Mouse (Mus musculus) kidney, embryonic 15.5 days (tissue): ENCODE data around the gene Lonp1. TPM values are rescaled to one million over a fixed set of nuclear protein-coding genes. Genes with fewer than 3 reads are reported as not detected.
"Not testable (repeated sequence)": the region's sequence is repeated elsewhere in the genome, so short reads cannot be mapped to it uniquely, and the experiment has no call there.

Source experiments
- ATAC-seq: fragments of 200-750 bp; cut with Nextera tagmentation; replicated peaks from 2 replicates; pipeline ENCODE4 v1.8.0; 2017; ENCODE audit warnings: moderate TSS enrichment; ENCODE audit not compliant: low FRiP score
- H3K27ac ChIP-seq: fragments of 300-500 bp; sonication (generic); 2 replicates; pipeline ENCODE4 v1.5.1; 2015; ENCODE audit warnings: mild to moderate bottlenecking, inconsistent platforms
- H3K27me3 ChIP-seq: fragments of 300-500 bp; sonication (generic); 2 replicates; pipeline ENCODE4 v1.6.1; 2015; ENCODE audit warnings: inconsistent platforms
- H3K36me3 ChIP-seq: fragments of 300-500 bp; sonication (generic); 2 replicates; pipeline ENCODE4 v1.6.1; 2015; ENCODE audit warnings: inconsistent platforms
- H3K4me1 ChIP-seq: fragments of 300-500 bp; sonication (generic); 2 replicates; pipeline ENCODE4 v1.6.1; 2015; ENCODE audit warnings: inconsistent platforms
- H3K4me2 ChIP-seq: fragments of 300-500 bp; sonication (generic); 2 replicates; pipeline ENCODE4 v1.6.1; 2015; ENCODE audit warnings: moderate library complexity, mild to moderate bottlenecking, inconsistent platforms
- H3K4me3 ChIP-seq: fragments of 300-500 bp; sonication (generic); replicated peaks from 2 replicates; pipeline ENCODE4 v1.5.1; 2015; ENCODE audit warnings: mild to moderate bottlenecking, inconsistent platforms
- H3K9ac ChIP-seq: fragments of 300-500 bp; sonication (generic); 2 replicates; pipeline ENCODE4 v1.6.1; 2015; ENCODE audit warnings: mild to moderate bottlenecking, inconsistent platforms
- H3K9me3 ChIP-seq: fragments of 300-500 bp; sonication (generic); replicated peaks from 2 replicates; pipeline ENCODE4 v1.6.1; 2016; ENCODE audit warnings: inconsistent platforms
- WGBS: fragments of 180-500 bp; shearing (Covaris S2); methylation state at CpG from one replicate; pipeline ENCODE4 v1.1.7; 2015; ENCODE audit warnings: mixed read lengths; 5-methylcytosine and 5-hydroxymethylcytosine counted together
- polyA plus RNA-seq: library from polyadenylated mRNA; unstranded; fragments of >200 nt; fragmentation: Nextera tagmentation; extraction: Ambion mirVana; gene quantifications from 2 replicates; pipeline ENCODE4 v1.2.1, GENCODE M21; 2015

Lonp1 gene
- polyA plus RNA-seq, 1 experiment from 2014 or later: 63.8 TPM

GRCm38 (mm10) chr17:56615792-56616191 is 10.9 kb downstream of the Lonp1 start:
- Histone ChIP-seq H3K27me3 (no peaks in the 10 kb centered on the region), H3K9me3 (no peaks in the 10 kb centered on the region), H3K4me2 (no peak overlapping the region), H3K4me1 (peaks cover 38% of the 10 kb centered on the region), H3K9ac (no peak overlapping the region), H3K36me3 (peaks cover 68% of the 10 kb centered on the region), H3K4me3 (no peak overlapping the region), H3K27ac (no peak overlapping the region)
- no peak for ATAC-seq
- 93% methylated on average over 4 of the region's 4 CpGs for WGBS

GRCm38 (mm10) chr17:56615136-56615784 is 11.4 kb downstream of the Lonp1 start:
- peak overlapping the region; percentile 56 for H3K9ac ChIP-seq
- H3K4me2 ChIP-seq: peak overlapping the region; percentile 91
- peak overlapping the region; percentile 70 for H3K4me3 ChIP-seq
- H3K27me3 ChIP-seq: no peaks in the 10 kb centered on the region
- H3K36me3 ChIP-seq: peaks cover 62% of the 10 kb centered on the region
- WGBS: 86% methylated on average over 11 of the region's 11 CpGs
- H3K9me3 ChIP-seq: no peaks in the 10 kb centered on the region
- H3K27ac ChIP-seq: no peak overlapping the region
- H3K4me1 ChIP-seq: peaks cover 43% of the 10 kb centered on the region
- ATAC-seq: no peak

- Histone ChIP-seq H3K36me3 (peaks cover 55% of the 10 kb centered on the region), H3K27me3 (no peaks in the 10 kb centered on the region), H3K27ac (peak overlapping the region; percentile 92; the same call in 1 of the 2 replicates), H3K9me3 (no peaks in the 10 kb centered on the region), H3K4me3 (peak overlapping the region; percentile 70), H3K4me2 (peak overlapping the region; percentile 91), H3K4me1 (peaks cover 46% of the 10 kb centered on the region), H3K9ac (peak overlapping the region; percentile 56)
- ATAC-seq: no peak
- WGBS: 22% methylated on average over 14 of the region's 14 CpGs
Measured at GRCm38 (mm10) chr17:56614391-56615135, 12.1 kb downstream of the Lonp1 start.

GRCm38 (mm10) chr17:56613893-56614292 is 12.8 kb downstream of the Lonp1 start:
- not testable (repeated sequence) for H3K9me3 ChIP-seq, H3K27me3 ChIP-seq, ATAC-seq
- under 1% methylated on average over 26 of the region's 26 CpGs for WGBS
- peak overlapping the region; percentile 91 for H3K4me2 ChIP-seq
- peak overlapping the region; percentile 92 for H3K27ac ChIP-seq
- peaks cover 49% of the 10 kb centered on the region for H3K36me3 ChIP-seq
- peak overlapping the region; percentile 56 for H3K9ac ChIP-seq
- peak overlapping the region; percentile 70 for H3K4me3 ChIP-seq
- peaks cover 49% of the 10 kb centered on the region for H3K4me1 ChIP-seq

- peak within 1 kb of the TSS; percentile 56 for H3K9ac ChIP-seq
Measured at GRCm38 (mm10) chr17:56613236-56613844, 13.3 kb downstream of the Lonp1 start, which contains the start of gene Rpl36. TSS of gene Rpl36 (plus strand) at chr17:56613416.

GRCm38 (mm10) chr17:56612565-56612939 is 14.1 kb downstream of the Lonp1 start:
- H3K9ac ChIP-seq, ATAC-seq, H3K4me3 ChIP-seq, H3K27me3 ChIP-seq, H3K4me2 ChIP-seq, H3K9me3 ChIP-seq: not testable (repeated sequence)
- WGBS: 83% methylated on average over 10 of the region's 10 CpGs
- Histone ChIP-seq H3K27ac (0 out of 2 replicates have a peak overlapping the region, but pooled peaks have one; percentile 30), H3K36me3 (peaks cover 43% of the 10 kb centered on the region), H3K4me1 (peaks cover 63% of the 10 kb centered on the region)

More at GRCm38 (mm10) chr17:56613236-56613844, 13.3 kb downstream of the Lonp1 start, which contains the start of gene Rpl36:
- Histone ChIP-seq H3K4me2 (peak within 1 kb of the TSS; percentile 91), H3K27me3 (no peaks in the 10 kb centered on the region), H3K36me3 (peaks cover 43% of the 10 kb centered on the region), H3K27ac (peak within 1 kb of the TSS; percentile 92), H3K4me3 (peak within 1 kb of the TSS; percentile 70), H3K4me1 (peaks cover 55% of the 10 kb centered on the region), H3K9me3 (no peaks in the 10 kb centered on the region)
- under 1% methylated on average over 52 of the region's 52 CpGs for WGBS
- peak; percentile 43 for ATAC-seq

GRCm38 (mm10) chr17:56611861-56612564 is 14.7 kb downstream of the Lonp1 start:
- H3K9ac ChIP-seq: peak overlapping the region; percentile 26; the same call in 1 of the 2 replicates
- H3K4me2 ChIP-seq: peak overlapping the region; percentile 38
- peak overlapping the region; percentile 23; the same call in 1 of the 2 replicates for H3K4me3 ChIP-seq
- H3K27ac ChIP-seq: peak overlapping the region; percentile 30; the same call in 1 of the 2 replicates
- peak; percentile 19 for ATAC-seq
- H3K27me3 ChIP-seq: no peaks in the 10 kb centered on the region
- peaks cover 43% of the 10 kb centered on the region for H3K36me3 ChIP-seq
- 18% methylated on average over 14 of the region's 14 CpGs for WGBS
- H3K9me3 ChIP-seq: no peaks in the 10 kb centered on the region
- peaks cover 64% of the 10 kb centered on the region for H3K4me1 ChIP-seq

GRCm38 (mm10) chr17:56611323-56611722 is 15.4 kb downstream of the Lonp1 start:
- Histone ChIP-seq H3K9me3 (no peaks in the 10 kb centered on the region), H3K4me1 (peaks cover 64% of the 10 kb centered on the region), H3K27ac (no peak overlapping the region), H3K27me3 (no peaks in the 10 kb centered on the region), H3K9ac (no peak overlapping the region), H3K4me3 (no peak overlapping the region), H3K36me3 (peaks cover 43% of the 10 kb centered on the region), H3K4me2 (no peak overlapping the region)
- 66% methylated on average over 2 of the region's 2 CpGs for WGBS
- no peak for ATAC-seq

- peak; percentile 84 for ATAC-seq
- Histone ChIP-seq H3K27me3 (no peaks in the 10 kb centered on the region), H3K4me3 (peak within 1 kb of the TSS; percentile 74), H3K9me3 (no peaks in the 10 kb centered on the region), H3K36me3 (peaks cover 43% of the 10 kb centered on the region), H3K27ac (peak within 1 kb of the TSS; percentile 83), H3K4me2 (peak within 1 kb of the TSS; percentile 81), H3K9ac (peak within 1 kb of the TSS; percentile 77), H3K4me1 (peaks cover 47% of the 10 kb centered on the region)
- WGBS: under 1% methylated on average over 44 of the region's 44 CpGs
Measured at GRCm38 (mm10) chr17:56609452-56610171, 17.1 kb downstream of the Lonp1 start, which contains the start of gene 2410015M20Rik. TSS of gene 2410015M20Rik (minus strand) at chr17:56609771.

GRCm38 (mm10) chr17:56608699-56609098 is 18.0 kb downstream of the Lonp1 start:
- no peaks in the 10 kb centered on the region for H3K27me3 ChIP-seq
- no peak for ATAC-seq

More at GRCm38 (mm10) chr17:56608699-56609098, 18.0 kb downstream of the Lonp1 start:
- Histone ChIP-seq H3K4me2 (peak overlapping the region; percentile 81), H3K4me1 (peaks cover 42% of the 10 kb centered on the region), H3K4me3 (peak overlapping the region; percentile 74), H3K27ac (peak overlapping the region; percentile 83; the same call in 1 of the 2 replicates), H3K9ac (peak overlapping the region; percentile 77), H3K9me3 (no peaks in the 10 kb centered on the region), H3K36me3 (peaks cover 46% of the 10 kb centered on the region)
- 33% methylated on average over 5 of the region's 5 CpGs for WGBS
